Mouse (Mus musculus) megakaryocyte-erythroid progenitor cell, adult 5 weeks (primary cell): Measurements from ENCODE around the gene BC017158. TPM values are rescaled to one million over a fixed set of nuclear protein-coding genes. Genes with fewer than 3 reads are reported as not detected.

Source experiments
- polyA plus RNA-seq: library from polyadenylated mRNA; stranded (reverse); fragments of >175 nt; gene quantifications from 2 replicates; pipeline ENCODE4 v1.2.3, GENCODE M21; 2012

BC017158 gene
- polyA plus RNA-seq, result 42.7 and 45.3 TPM in 2 replicates

DNA sequence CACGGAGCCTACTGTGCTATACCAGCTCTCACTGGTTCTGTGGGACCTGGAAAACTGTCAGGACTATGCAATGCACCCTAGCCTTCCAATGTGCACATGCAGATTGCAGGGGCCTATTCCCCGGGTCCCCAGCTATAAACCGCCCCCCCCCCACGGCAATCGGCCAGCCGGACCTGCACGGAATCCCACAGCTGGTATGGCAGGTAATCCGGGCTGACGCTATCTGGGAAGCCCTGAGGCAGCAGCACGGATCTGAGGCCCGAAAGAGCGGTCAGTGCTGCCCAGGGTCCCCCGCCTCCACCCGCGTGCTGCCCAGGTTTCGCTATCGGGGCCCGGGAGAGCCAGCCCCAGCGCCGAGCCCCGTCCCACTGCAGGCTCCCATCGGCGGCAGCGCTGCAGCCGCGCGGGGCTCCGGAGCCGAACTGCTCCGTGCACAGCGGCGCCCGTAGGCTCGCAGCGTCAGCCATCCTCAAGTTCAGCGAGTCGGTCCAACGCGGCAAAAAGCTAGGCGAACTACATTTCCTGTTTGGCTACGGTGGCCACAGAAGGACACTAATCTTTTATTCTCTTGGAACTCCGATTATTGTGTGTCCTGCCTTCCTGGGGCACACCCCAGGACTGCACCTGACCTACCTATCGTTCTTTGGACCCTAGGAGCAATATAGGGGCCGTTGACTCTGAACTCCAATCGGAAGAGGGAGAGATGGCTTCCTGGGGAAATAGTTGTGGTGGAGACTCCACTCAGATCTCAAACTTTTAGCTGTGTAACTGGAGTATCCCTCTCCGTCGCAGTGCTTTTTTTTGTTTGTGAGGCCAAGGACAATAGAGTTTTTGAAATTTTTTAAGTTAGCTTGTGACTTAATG, at the start of gene BC017158:
Gene BC017158 (minus strand): TSS at position 554 of the 864 bp plus-strand sequence.

DNA sequence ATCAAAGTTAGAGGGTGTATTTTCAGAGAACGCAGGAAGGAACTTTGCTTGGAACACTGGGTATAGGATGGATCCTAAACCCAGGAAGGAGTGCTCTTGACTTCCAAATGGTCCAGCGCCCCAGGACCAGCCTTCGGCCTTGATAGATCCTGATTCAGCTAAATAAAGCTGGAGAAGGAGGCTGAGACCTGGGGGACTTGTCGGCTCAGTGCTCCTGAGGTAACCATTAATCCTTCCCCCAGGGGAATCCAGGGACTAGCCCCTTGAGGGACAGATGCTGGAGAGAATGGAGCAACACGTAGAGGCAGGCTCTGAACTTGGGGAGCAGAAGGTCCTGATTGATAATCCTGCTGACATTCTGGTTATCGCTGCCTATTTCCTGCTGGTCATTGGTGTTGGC, 32.6 kb downstream of the BC017158 start, which contains the start of gene Slc5a2:
Gene Slc5a2 (plus strand): TSS at position 247 of the 400 bp plus-strand sequence.

DNA sequence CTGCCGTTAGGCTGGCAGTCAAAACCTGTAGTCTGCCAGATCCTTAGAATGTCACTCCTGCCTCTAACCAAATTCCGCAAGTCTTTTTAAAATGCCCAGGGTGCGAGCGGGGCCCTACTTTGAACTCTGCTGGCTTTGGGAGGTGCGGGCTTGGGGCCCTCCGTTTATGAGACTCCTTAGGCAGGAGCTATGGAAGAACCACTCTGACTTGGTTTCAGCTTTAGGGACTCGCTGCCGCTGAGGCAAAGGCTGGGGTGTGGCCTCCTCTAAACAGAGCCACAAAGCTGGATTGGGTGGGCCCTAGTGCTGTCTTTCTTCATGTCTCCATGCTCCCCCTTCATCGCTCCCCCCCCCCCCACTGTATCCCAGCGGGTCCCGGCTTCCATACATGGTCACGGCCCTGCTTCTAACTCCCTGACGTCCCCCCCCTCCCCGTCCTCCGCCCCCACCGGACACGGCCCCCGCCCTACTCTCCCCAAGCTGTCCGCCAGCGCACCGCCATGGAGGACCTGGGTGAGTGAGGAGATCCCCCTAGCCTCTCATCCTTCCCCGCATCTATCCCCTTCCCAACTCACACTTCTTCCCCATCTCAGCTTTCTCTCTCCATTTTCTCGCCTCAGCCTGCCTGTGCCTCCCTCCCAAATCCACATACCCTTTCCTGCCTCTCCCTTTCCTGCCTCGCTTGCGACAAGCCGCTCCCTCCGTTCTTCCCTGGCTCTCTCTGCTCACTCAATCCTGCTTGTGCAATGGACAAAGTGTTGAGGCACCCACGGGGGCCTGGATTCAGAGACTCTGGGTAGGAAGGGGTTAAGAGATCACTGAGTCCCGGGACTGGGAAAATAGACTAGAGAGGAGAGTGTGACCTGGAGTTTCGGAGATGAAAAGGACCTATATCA, 51.2 kb downstream of the BC017158 start, which contains the start of gene Tgfb1i1:
Gene Tgfb1i1 (plus strand): TSS at position 317 of the 896 bp plus-strand sequence.

DNA sequence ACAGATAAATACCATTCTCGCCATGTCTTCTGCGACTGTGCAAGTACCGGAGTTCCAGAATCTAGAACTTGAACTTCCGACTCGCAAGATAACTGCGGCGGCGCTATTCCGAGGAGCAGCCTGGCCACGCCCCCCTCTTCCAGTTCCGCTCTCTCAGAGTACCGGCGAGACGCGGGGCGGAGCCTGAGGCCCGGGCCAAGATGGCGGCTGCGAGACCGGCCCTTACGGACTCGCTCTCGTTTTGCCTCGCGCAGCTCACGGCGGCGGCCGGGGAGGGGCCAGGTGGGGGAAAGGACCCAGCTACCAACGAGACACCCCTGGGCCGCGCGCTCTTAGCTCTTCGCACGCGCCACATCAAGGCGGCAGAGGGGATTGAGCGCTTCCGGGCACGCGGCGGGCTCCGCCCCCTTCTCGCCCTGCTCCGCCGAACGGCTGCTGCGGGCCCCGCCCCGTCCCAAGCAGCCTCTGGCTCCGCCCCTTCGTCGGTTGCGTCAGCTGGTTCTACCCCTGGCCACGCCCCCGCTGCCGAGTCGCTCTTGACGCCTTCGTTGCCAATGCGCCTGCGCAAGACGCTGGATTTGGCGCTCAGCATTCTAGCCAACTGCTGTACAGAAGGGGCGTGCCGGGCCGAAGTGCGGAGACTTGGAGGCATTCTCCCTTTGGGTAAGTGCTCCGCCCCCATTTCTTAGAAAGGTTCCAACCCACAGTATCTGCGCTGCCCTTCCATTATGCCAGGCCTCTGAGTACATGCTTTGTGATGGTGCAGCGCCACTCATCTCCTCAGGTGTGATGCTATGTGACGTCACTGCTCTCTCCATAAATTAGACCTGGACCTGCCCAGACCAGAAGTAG, 59.8 kb downstream of the BC017158 start, which contains the start of gene 9130023H24Rik:
Gene 9130023H24Rik (minus strand): TSS at position 105 of the 852 bp plus-strand sequence.

DNA sequence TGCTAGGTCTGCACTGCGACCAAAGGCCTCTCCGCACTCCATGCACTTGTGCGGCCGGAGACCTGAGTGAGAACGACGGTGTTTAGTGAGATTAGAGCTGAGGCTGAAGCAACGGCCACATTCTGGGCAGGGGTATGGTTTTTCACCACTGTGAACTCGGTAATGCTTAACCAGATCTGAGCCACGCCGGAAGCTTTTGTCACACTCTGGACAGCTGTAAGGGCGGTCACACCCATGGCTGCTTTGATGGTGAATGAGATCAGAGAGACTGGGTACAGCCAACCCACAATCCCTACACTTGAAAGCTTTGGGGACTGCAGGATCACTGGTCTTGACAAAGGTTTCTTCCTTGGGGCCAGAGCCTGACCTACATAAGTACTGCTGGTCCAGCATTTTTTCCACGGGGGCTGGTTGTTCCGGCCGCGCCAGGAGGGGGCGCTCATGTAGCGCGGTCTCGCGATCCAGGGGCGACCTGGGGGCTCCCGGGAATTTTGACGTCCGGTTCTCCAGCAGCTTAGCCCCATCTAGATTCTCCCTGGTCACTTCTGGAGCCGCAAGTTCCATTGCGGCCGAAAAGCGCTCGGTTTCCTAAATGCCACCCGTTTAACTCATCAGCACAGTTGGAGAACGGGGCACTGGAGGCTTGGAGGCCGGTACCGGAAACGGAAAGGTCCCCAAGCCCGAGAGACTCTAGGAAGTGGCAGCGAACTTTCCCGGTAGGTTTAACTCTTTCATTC, 60.9 kb downstream of the BC017158 start, which contains the start of gene Armc5:
Gene Armc5 (plus strand): TSS at position 487 of the 737 bp plus-strand sequence.

Other genes starting within 250 kb of the BC017158 start
- 11.0 and 16.3 TPM in 2 replicates for gene Itgam, start 235.5 kb downstream of the BC017158 start, polyA plus RNA-seq
- 0.93 TPM in 1 of 2 replicates, not detected in the other for gene Gm49368, start 235.5 kb downstream of the BC017158 start, polyA plus RNA-seq
- 1.9 and 2.5 TPM in 2 replicates for gene Itgax, start 168.6 kb downstream of the BC017158 start, polyA plus RNA-seq
- 0.31 TPM in 2 replicates for gene Itgad, start 143.8 kb downstream of the BC017158 start, polyA plus RNA-seq
- gene Cox6a2, start 91.8 kb downstream of the BC017158 start, polyA plus RNA-seq, result 8.9 and 12.8 TPM in 2 replicates
- 47.3 and 53.7 TPM in 2 replicates for gene Armc5, start 60.8 kb downstream of the BC017158 start, polyA plus RNA-seq
- gene 9130023H24Rik, start 60.1 kb downstream of the BC017158 start, polyA plus RNA-seq, result 0.54 and 0.72 TPM in 2 replicates
- gene Tgfb1i1, start 51.4 kb downstream of the BC017158 start, polyA plus RNA-seq, result 0.61 and 0.67 TPM in 2 replicates
- 0.61 and 0.62 TPM in 2 replicates for gene Slc5a2, start 32.5 kb downstream of the BC017158 start, polyA plus RNA-seq
- 33.0 and 42.4 TPM in 2 replicates for gene Rgs10, start 120.6 kb upstream of the BC017158 start, polyA plus RNA-seq
- 73.3 and 88.3 TPM in 2 replicates for gene Tial1, start 163.5 kb upstream of the BC017158 start, polyA plus RNA-seq
- gene Bag3, start 225.4 kb upstream of the BC017158 start, polyA plus RNA-seq, result 87.1 and 103 TPM in 2 replicates